Mouse (Mus musculus) cerebellum, adult 2 months (tissue): ENCODE results near the gene Gbe1.

Experiments used
- CTCF ChIP-seq: fragments of 200-500 bp; IDR thresholded peaks from 2 replicates; pipeline ENCODE4 v1.5.1; 2011; ENCODE audit warnings: low read depth, mild to moderate bottlenecking, control low read depth, low read length, moderate library complexity, borderline replicate concordance; ENCODE audit not compliant: insufficient read depth
- POLR2A ChIP-seq: fragments of 200-500 bp; IDR thresholded peaks from 2 replicates; pipeline ENCODE4 v1.6.1; 2011; ENCODE audit warnings: low read length, control low read depth, borderline replicate concordance; ENCODE audit not compliant: insufficient read depth

DNA sequence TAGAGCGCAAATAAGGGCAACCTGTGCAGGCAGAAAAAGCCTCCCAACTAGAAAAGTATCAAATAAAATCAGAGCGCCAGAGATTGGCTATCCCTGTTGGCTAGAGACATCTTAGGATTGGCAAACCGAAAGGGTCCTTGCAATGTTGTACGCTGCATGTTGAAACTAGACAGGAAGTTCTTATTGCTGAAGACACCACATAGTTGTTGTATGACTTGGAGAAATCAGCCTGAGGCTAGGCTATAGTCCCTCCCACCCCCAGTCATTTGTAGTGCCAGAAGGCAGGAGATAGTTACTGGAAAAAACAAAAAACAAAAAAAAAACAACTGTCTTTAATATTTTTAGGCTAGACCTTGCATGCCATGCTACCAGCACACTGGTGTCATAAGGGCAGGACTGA is 3.1 kb upstream of the Gbe1 start:
- TF ChIP-seq CTCF (no peak), POLR2A (no peak)
